Mouse (Mus musculus): Measurements from ENCODE around the gene St6galnac4. TPM values are rescaled to one million over a fixed set of nuclear protein-coding genes. Genes with fewer than 3 reads are reported as not detected.
A peak's percentile ranks its signal among the peaks of the same experiment; 100 is the strongest.

Gene St6galnac4
- total RNA-seq (2022), result 10 to 100 TPM in 3 of 4 experiments, 1 to 10 TPM in 1; 8.5 to 18.9 (median 13.8) TPM

GRCm38 (mm10) chr2:32586871-32587351, at the start of gene St6galnac4:
TSS of gene St6galnac4 (plus strand) at chr2:32587095.
- peak; percentile 83 for DNase-seq

DNA sequence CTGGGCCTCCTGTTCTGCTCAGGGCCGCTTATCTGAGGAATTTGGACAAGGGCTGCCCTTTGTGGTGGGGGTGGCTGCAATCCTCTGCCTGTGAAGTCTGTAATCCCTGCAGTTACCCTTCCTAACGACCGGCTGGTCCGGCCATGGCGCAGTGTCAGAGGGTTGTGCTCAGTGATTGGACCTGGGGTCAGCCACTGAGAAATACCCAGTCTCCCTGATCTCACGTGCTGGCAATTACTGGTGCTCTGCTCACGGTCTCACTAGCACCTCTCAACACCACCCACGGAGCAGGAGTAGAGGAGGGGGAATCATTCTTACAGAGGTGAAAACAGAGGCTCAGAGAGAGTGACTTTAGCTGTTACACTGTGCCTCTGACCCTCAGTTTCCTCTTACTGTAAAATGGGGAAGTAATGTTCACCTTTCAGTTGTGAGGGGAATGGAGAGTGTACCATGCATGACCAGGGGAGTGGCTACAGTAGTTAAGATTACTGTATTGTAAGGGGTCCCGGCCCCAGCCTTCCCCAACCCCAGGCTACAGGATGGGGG, 49.5 kb upstream of the St6galnac4 start:
- no peak for DNase-seq

- DNase-seq, result no peak
These were observed 49.0 kb upstream of the St6galnac4 start for GRCm38 (mm10) chr2:32537941-32538340.

GRCm38 (mm10) chr2:32538461-32538860, 48.4 kb upstream of the St6galnac4 start:
- DNase-seq, result no peak

GRCm38 (mm10) chr2:32539452-32539981, 47.4 kb upstream of the St6galnac4 start:
- DNase-seq, result no peak

DNA sequence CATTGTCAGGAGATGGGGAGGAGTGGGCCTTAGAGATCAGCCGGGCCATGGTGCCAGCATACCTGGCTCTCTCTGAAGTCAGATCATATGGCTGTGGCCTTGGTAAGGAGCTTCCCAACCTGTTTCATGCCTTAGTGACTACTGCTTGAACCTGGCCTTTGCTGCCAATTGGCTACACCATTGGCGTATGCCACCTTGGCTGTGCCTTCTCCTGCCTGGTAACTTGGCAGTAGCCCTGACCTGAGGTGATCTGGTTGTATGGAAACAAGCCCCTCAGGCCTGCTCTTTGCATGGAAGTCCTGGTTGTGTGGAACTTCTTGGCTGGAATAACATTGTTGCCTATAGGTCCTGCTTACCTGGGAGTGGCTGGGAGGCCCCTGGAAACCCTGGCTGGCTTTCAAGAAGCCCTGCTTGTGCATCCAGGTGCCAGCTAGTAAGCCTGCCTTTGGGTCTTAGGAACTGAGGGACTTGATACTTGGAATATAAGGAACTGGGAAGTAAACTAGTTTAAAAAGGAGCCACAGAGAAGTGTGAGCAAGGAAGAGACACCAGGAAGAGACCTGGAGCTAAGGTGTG, 45.5 kb upstream of the St6galnac4 start:
- no peak for DNase-seq

GRCm38 (mm10) chr2:32541986-32542573, 44.8 kb upstream of the St6galnac4 start:
- no peak for DNase-seq

DNA sequence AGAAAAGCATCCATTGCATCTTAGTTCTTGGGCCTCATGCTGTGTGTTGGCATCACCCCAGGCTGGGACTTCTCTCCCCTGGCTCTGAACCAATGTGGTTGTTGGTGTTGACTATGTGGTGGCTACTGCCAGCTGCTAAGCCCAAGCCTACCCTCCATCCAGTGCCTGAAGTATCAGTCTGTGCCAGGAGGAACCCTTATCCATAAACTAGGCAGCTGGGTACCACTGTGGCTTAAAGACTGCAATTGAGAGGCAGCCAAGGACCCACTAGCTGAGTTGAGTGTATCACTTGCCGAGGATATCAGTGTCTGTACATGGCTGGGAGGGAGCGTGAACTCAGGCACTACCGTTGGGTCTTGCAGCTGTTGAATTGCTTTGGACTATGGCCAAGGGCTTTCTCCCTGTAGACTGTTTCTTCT, 43.9 kb upstream of the St6galnac4 start:
- DNase-seq, result no peak

- no peak for DNase-seq
These were observed 39.9 kb upstream of the St6galnac4 start for GRCm38 (mm10) chr2:32546951-32547350.

GRCm38 (mm10) chr2:32547380-32547779, 39.5 kb upstream of the St6galnac4 start:
- DNase-seq, result no peak

DNA sequence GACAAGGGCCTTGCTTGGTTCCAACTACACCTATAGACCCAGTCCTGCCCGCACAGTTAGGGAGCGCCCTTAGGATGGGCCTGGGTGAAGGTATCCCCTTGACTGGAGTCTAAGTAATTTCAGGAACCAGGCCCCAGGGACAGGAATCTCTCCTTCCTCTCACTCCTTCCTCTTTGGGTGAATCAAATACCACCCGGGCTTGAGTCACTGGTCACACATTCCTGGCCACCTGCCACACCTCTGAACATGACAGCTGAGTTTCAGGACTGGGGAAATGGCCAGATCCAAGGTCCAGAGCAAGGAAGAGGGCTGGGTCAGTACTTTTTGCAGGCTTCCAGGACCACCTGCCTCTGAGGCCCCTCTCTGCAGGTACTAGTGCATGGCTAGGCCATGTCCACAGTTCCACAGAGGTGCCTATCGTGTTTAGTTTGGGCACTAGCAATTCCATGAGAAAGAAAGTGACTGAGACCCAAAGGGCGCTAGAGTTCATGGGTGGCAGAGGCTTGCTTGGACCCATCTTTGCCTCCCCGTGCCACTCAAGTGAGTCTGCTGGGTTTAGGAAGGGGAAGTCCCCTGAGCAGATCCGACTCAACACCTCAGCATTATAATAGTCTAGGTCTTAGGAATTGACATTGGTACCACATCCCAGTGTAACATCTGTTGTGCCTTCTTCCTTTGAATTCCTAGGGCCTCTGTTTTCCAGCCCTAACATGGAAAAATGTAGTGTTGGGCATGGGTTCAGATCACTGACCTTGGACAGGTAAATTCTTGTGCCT, 38.7 kb upstream of the St6galnac4 start:
- peak; percentile 68 for DNase-seq

GRCm38 (mm10) chr2:32549171-32549570, 37.7 kb upstream of the St6galnac4 start:
- DNase-seq, result no peak

DNA sequence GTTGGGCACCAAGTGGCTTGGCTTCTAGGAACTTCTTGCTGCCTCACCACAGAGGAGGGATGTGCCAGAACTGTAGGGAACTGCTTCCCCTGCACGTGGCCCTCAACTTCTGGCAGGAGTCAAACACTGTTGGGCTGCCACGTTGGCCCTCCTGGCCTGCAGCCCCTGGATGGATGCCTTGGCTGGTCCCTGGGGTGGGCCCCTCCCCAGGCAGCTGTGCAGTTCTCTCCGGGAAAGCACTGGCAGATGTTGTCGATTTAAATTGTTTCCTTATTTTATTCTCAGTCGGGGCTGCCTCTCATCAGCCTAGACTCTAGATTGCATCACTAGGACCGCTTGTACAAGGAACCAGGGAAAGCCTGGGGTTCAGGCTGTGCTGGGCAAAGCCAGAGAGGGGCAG, 37.1 kb upstream of the St6galnac4 start:
- DNase-seq, result no peak

DNA sequence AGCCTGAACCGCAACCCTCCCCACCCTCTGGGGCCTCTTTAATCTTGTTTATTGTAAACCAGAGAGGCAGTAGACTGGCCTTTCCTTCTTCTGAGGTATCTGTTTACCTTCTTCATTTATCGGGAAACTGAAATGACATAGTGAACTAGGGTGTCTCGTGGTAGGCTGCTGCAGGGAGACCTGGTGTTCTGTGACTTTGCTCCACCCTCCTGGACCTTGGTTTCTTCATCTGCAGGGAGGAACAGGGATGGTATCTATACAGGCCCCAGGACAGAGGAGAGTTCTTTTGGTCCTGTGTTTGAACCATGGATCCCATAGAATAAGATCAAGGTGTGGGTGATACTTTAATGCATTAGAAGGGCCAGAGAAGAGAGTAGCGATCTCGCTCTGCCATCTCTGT, 35.7 kb upstream of the St6galnac4 start:
- DNase-seq, result no peak

- DNase-seq, result no peak
These were observed 33.2 kb upstream of the St6galnac4 start for GRCm38 (mm10) chr2:32553592-32554148.

GRCm38 (mm10) chr2:32555484-32555883, 31.4 kb upstream of the St6galnac4 start:
- no peak for DNase-seq

GRCm38 (mm10) chr2:32556019-32556418, 30.9 kb upstream of the St6galnac4 start:
- no peak for DNase-seq

GRCm38 (mm10) chr2:32559570-32559969, 27.3 kb upstream of the St6galnac4 start:
- no peak for DNase-seq

GRCm38 (mm10) chr2:32566536-32567063, 20.3 kb upstream of the St6galnac4 start:
- no peak for DNase-seq

GRCm38 (mm10) chr2:32568149-32568548, 18.7 kb upstream of the St6galnac4 start:
- DNase-seq, result no peak

GRCm38 (mm10) chr2:32568941-32569340, 18.0 kb upstream of the St6galnac4 start:
- DNase-seq, result no peak
